Mouse (Mus musculus): ENCODE data around the gene Acoxl.

DNA sequence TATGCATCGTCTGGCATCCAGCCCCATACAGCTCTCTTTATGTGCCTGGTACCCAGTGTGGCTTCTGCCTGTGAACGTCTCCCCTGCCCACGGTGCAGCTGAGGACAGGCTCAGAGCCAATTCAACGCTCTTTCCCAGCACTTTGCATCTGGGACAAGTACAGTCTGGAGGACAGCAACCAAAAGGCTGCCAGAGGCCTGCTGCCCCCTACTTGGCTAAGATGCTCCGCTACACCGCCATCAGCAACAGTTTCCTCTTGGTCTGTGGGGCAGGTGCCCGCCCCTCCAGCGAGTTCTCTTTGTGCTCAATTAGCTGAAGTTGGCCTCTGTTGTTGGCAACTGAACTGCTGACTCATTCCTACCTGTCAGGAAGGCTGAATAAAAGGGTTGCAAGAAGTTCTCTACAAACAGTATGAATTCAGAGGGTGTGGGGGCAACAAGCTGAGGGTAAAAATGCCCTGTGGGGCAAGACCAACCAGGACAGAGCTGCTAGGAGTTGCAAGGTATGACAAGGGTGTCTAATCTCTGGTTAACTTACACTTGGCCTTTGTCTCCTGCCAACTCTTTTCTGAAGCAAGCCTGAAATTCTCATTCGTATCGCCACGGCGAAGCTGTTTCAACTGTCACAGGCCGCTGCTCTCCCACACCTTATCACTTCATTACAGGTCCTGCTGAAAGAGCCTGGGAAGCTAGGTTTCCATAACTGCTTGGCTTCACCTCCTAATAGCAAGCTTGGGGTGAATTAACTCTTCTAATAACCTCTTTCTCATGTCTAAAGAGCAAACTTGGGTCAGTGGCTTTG lies 328.1 kb downstream of the Acoxl start:
- TF ChIP-seq CTCF (IDR thresholded peaks at IDR 0.05; ENCODE audit: low read depth, low read length): no peak
- TF ChIP-seq POLR2AphosphoS5 (IDR thresholded peaks at IDR 0.05; ENCODE audit: insufficient replicate concordance, low read depth, low read length): no peak
- TF ChIP-seq GATA1 (IDR thresholded peaks at IDR 0.05; ENCODE audit: borderline replicate concordance, low read length): no peak
- no peak for TF ChIP-seq GATA2 (IDR thresholded peaks at IDR 0.05; ENCODE audit: borderline replicate concordance, low read depth, low read length)
